Mouse (Mus musculus): ENCODE results near the gene Arhgef2.

DNA sequence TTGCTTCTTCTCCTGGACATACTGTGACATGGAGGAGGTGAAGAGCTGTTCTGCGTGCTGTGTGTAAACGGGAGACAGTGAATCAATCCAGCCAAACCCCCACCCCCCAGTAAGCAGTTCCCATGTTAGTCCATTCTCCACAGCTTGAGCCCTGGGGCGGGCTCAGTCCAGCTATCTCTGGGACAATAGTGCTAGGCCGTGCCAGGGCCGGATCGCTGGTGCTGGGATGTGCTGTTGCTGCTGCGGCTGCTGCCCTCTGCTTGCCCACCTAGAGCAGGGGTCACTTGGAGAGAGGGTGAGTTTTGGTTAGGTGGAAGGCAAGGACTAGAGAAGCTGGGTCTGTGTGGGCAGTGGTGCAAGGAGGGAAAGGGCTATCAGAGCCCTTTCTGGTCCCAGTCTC lies 20.6 kb downstream of the Arhgef2 start:
- TF ChIP-seq CTCF (IDR thresholded peaks at IDR 0.05; ENCODE audit: extremely low read depth, insufficient read depth, low read length) (no peak), POLR2A (IDR thresholded peaks at IDR 0.05; ENCODE audit: extremely low read depth, insufficient read depth, low read length) (no peak)

Data from cortical plate, adult 2 months (tissue).